Comparison of ENCODE assay signal across 12 mouse cellular contexts in genomic region chr16:48843671-48844386, GRCm38 (mm10).
"Had no signal": no experiment of that assay in that cellular context is flagged by ENCODE, and none has a peak within 500 bp of the region (broad histone marks: within the 10 kb centered on the region; RNA-seq: fewer than 3 reads in every experiment).

No protein-coding gene starts in this region.

- DNase-seq: lung, adult 18-20 months; lung, embryonic 14.5 days; lung, postnatal 10 days; lung, postnatal 4 days; midbrain, embryonic 14.5 days; retina, postnatal 1 day; right cerebral cortex, adult 18-20 months; spleen, adult 18-20 months; thymus, adult 2 months; thymus, postnatal 25 days; thymus, postnatal 4 days had no signal

- ATAC-seq: midbrain, embryonic 16.5 days had no signal
